Mouse (Mus musculus): ENCODE results near the gene L3mbtl1. TPM values are rescaled to one million over a fixed set of nuclear protein-coding genes. Genes with fewer than 3 reads are reported as not detected.

The L3mbtl1 gene
- polyA plus RNA-seq, 1 experiment from 2014 or later, result 0.11 TPM

DNA sequence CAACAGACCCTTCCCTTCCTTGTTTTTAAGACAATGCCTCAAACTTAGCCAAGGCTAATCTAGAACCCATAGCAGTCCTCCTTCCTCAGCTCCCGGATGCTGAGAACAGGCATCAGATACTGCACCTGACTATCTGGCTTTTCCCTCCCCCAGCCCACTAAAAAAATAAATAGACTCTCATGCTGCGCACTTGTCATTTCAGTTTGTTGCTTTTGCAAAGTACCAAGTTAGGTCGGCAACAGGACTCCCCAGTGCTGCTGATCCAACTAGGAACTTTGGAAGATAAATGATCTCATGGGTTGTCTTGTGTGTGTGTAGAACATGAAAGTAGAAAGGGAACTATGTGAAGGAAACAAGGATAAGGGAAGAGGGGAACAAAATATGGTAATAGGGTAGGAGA lies 13.6 kb upstream of the L3mbtl1 start:
- no peak for DNase-seq (ENCODE audit: low spot score)
- Histone ChIP-seq H3K27me3 (ENCODE audit: low read depth, poor library complexity, severe bottlenecking) (peaks cover 15% of the 10 kb centered on the region), H3K36me3 (peaks cover 21% of the 10 kb centered on the region), H3K9me3 (replicated peaks) (no peaks in the 10 kb centered on the region), H3K27ac (no peak overlapping the region), H3K4me3 (no peak overlapping the region), H3K4me1 (peaks cover 13% of the 10 kb centered on the region; the same call in 1 of the 2 replicates)
- WGBS, result 79% methylated on average over 3 of the region's 3 CpGs

DNA sequence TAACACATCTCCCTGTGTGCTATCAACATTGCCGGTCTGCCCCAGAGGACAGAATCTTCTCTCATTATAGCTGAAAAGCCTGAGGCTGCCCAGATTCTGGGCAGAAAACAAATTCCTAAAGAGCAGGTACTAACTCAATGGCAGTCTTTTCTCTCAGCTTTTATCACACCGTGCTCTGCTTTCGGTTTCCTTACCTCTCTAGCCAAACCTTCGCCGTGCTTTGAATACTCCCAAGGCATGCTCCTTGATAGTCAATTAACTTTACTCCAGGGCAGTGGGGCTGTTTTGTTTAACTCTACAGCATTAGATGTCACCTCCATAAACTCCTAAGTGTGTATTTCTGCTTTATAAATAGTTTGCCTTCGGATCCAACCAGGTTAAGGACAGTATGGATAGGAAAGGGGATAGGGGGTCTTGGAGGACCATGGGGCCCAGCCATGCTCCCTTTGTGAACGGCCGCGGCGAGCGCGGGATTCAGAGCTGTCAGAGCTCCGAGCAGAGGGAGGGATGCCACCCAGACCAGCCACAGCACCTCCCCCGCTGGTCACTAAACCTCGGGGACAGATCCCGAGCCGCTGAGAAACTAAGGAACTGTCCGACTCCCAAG lies 12.7 kb upstream of the L3mbtl1 start:
- Histone ChIP-seq H3K4me3 (peak overlapping the region; percentile 100), H3K36me3 (peaks cover 31% of the 10 kb centered on the region), H3K4me1 (peaks cover 13% of the 10 kb centered on the region; the same call in 1 of the 2 replicates), H3K27me3 (ENCODE audit: low read depth, poor library complexity, severe bottlenecking) (peaks cover 15% of the 10 kb centered on the region), H3K9me3 (replicated peaks) (no peaks in the 10 kb centered on the region), H3K27ac (peak overlapping the region; percentile 100)
- 1% methylated on average over 18 of the region's 18 CpGs for WGBS
- DNase-seq (ENCODE audit: low spot score), result peak; percentile 50

DNA sequence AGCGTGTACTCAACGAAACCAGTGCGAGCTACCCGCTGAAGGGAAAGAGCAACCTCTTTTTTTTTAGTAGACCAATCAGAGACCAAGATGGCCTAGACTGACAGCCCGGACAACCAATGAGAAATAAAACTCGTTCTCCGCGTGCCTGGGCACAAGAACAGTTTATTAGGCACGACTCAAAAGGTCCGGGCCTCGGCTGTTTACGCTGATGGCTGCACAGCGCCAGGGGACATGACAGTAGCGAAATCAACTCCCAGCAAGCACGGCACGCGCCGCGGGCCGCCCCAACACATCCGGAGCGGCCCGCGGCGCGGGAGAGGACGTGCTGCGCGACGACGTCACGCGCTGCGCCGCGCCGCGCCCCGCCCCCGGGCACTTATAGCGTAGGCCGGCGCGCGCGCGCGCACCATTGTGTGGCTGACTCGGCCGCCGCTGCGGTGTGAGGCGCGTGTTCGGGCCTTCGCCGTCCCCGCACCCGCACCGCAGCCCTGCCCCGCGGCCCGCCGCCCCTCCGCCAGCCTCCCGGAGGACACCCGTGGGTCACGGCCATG lies 12.1 kb upstream of the L3mbtl1 start, which contains the start of gene Srsf6:
Srsf6 (plus strand) TSS at position 406 of the 551 bp plus-strand sequence.
- peaks cover 15% of the 10 kb centered on the region for H3K27me3 ChIP-seq (ENCODE audit: low read depth, poor library complexity, severe bottlenecking)
- no peaks in the 10 kb centered on the region for H3K9me3 ChIP-seq (replicated peaks)
- DNase-seq (ENCODE audit: low spot score), result peak; percentile 89
- H3K27ac ChIP-seq, result peak within 1 kb of the TSS; percentile 100
- H3K4me3 ChIP-seq, result peak within 1 kb of the TSS; percentile 100
- under 1% methylated on average over 68 of the region's 68 CpGs for WGBS
- peaks cover 13% of the 10 kb centered on the region; the same call in 1 of the 2 replicates for H3K4me1 ChIP-seq
- H3K36me3 ChIP-seq, result peaks cover 36% of the 10 kb centered on the region

DNA sequence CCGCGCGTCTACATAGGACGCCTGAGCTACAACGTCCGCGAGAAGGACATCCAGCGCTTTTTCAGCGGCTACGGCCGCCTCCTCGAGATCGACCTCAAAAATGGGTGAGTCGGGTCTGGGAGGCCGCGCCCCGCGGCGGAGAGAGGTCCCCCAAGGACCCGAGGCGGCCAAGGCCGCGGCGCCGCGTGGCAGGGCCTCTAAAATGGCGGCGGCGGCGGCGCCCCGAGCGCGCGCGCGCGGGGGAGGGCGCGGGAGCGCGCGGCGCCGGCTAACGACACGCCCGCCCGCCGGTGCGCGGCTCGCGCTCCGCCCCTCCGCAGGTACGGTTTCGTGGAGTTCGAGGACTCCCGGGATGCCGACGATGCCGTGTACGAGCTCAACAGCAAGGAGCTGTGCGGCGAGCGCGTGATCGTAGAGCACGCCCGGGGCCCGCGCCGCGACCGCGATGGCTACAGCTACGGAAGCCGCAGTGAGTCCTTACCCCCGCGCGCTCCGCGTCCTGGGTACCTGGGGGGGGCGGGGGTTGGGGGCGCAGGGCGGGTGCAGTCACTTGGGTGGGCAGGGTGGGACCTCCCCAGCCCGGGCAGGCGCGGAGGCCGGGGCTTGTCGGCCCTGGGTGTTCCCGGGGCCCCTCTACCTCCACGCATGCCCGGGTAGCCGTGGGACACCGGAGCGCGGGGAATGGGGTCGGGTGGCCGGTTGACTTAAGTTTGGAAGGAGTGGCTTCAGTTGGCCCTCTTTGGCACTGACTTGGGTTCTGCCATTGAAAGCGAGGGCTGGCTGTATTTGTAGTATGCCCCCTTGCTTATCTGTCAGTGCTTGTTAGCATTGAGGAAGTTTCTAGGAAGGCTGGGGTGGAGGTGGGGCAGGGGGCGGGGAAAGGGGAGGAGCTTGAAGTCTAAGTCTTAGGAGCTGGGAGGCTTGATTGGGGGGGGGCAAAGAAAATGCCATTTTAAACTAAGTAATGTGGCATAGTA lies 11.3 kb upstream of the L3mbtl1 start:
- Histone ChIP-seq H3K36me3 (peaks cover 44% of the 10 kb centered on the region), H3K4me1 (peaks cover 13% of the 10 kb centered on the region; the same call in 1 of the 2 replicates), H3K27ac (peak overlapping the region; percentile 100), H3K27me3 (ENCODE audit: low read depth, poor library complexity, severe bottlenecking) (peaks cover 15% of the 10 kb centered on the region), H3K4me3 (peak overlapping the region; percentile 100), H3K9me3 (replicated peaks) (no peaks in the 10 kb centered on the region)
- DNase-seq (ENCODE audit: low spot score), result peak; percentile 75
- WGBS, result under 1% methylated on average over 103 of the region's 103 CpGs

DNA sequence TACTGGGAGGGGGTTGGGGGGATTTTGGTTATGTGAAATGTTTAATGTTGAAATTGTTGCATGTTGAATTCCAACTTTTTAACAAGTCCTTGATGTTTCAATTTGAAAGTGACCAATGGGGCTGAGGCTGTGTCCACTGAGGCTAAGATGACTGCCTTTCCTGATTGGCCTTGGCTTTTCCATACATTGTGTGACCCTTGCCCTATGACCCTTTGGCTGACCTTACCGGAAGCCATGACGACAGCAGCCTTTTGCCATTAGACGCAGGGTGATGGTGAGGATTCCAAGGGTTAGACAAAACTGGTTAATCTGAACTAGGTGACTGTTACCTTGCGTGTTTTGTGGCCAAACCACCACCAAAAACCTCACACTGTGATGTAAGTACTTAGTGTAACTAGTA lies 10.6 kb upstream of the L3mbtl1 start:
- no peaks in the 10 kb centered on the region for H3K9me3 ChIP-seq (replicated peaks)
- H3K27me3 ChIP-seq (ENCODE audit: low read depth, poor library complexity, severe bottlenecking), result peaks cover 15% of the 10 kb centered on the region
- no peak overlapping the region for H3K27ac ChIP-seq
- WGBS, result 50% methylated on average over 4 of the region's 4 CpGs
- peaks cover 51% of the 10 kb centered on the region for H3K36me3 ChIP-seq
- no peak for DNase-seq (ENCODE audit: low spot score)
- H3K4me3 ChIP-seq, result peak overlapping the region; percentile 100
- H3K4me1 ChIP-seq, result peaks cover 13% of the 10 kb centered on the region; the same call in 1 of the 2 replicates

DNA sequence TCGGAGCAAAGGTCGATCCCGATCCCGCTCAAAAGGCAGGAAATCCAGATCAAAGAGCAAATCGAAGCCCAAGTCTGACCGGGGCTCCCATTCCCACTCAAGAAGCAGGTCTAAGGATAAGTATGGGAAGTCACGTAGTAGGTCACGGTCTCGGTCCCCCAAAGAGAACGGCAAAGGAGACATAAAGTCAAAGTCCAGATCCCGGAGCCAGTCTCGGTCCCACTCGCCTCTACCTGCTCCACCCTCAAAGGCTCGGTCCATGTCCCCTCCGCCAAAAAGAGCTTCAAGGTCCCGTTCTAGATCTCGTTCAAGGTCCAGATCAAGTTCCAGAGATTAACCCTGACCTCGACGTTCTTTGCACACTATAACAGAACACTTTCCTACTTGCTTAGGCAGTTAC lies 8.9 kb upstream of the L3mbtl1 start:
- Histone ChIP-seq H3K27ac (no peak overlapping the region), H3K4me1 (peaks cover 13% of the 10 kb centered on the region; the same call in 1 of the 2 replicates), H3K9me3 (replicated peaks) (no peaks in the 10 kb centered on the region), H3K36me3 (peaks cover 67% of the 10 kb centered on the region), H3K4me3 (no peak overlapping the region), H3K27me3 (ENCODE audit: low read depth, poor library complexity, severe bottlenecking) (peaks cover 5% of the 10 kb centered on the region)
- 96% methylated on average over 19 of the region's 19 CpGs for WGBS
- DNase-seq (ENCODE audit: low spot score), result no peak

DNA sequence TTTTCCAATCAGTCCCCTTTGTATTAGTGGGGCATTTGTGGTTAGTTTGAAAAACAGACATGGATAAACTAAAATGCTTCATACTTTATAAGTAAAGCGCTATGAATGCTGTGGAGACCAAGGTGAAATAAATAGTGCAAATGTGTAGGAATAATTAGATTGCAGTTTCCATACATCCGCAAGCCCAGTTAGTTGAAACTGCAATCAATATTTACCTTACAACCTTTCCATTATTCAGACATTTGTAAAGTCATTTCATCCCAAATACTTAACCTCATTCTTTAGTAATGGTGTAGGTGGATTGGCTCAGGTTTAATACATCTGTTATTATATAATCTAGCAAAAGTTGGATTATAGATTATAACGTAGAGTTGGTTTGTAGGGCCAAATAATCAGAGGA lies 7.6 kb upstream of the L3mbtl1 start:
- peaks cover 2% of the 10 kb centered on the region; the same call in 1 of the 2 replicates for H3K27me3 ChIP-seq (ENCODE audit: low read depth, poor library complexity, severe bottlenecking)
- WGBS, result 98% methylated on average over 3 of the region's 3 CpGs
- H3K36me3 ChIP-seq, result peaks cover 80% of the 10 kb centered on the region
- peaks cover 6% of the 10 kb centered on the region; the same call in 1 of the 2 replicates for H3K4me1 ChIP-seq
- no peak for DNase-seq (ENCODE audit: low spot score)
- H3K27ac ChIP-seq, result no peak overlapping the region
- H3K4me3 ChIP-seq, result no peak overlapping the region
- no peaks in the 10 kb centered on the region for H3K9me3 ChIP-seq (replicated peaks)

DNA sequence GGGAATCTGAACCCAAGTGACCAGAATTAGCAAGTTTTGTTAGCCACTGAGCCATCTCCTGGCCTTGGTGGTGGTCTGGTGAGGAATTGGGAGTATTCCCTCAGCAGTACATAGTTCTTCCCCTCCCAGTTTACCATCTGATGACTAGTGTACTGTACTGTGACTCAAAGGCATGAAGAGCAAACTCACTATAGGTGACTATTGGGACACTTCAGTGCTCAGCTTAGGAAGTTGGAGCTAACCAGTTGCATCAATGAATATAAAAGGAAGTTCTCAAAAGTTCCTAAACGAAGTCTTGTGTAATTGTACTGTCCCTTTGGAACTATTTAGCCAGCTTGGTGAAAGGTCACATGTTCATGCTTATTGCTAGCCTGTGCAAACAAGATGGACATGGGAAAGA lies 3.7 kb upstream of the L3mbtl1 start:
- no peak for DNase-seq (ENCODE audit: low spot score)
- WGBS, result 80% methylated on average over 1 of the region's 1 CpGs

DNA sequence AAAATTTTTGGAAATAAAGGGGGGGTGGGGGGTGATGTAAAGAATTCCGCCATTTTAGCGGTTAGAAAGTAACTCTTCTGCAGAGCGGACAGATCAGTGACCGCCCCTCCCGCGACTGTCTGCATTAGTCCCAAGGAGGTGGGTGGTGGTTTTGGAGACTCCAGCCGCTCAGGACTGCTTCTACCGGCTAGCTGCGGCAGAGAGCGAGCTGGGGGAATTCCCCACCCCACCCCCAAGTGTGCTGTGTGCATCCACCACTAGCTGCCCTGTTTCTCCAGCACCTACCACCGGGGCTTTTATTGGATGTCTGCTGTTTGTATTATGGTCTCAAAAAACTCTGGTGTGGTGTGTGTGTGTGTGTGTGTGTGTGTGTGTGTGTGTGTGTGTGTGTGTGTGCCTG lies 659 bp downstream of the L3mbtl1 start:
- H3K27me3 ChIP-seq (ENCODE audit: low read depth, poor library complexity, severe bottlenecking), result peaks cover 55% of the 10 kb centered on the region
- H3K27ac ChIP-seq, result no peak overlapping the region
- H3K4me3 ChIP-seq, result peak overlapping the region; percentile 57
- H3K36me3 ChIP-seq, result peaks cover 25% of the 10 kb centered on the region
- peak; percentile 40 for DNase-seq (ENCODE audit: low spot score)
- H3K4me1 ChIP-seq, result peaks cover 23% of the 10 kb centered on the region
- H3K9me3 ChIP-seq (replicated peaks), result no peaks in the 10 kb centered on the region
- 6% methylated on average over 11 of the region's 11 CpGs for WGBS

More for the DNA sequence above, 3.7 kb upstream of the L3mbtl1 start:
- H3K4me3 ChIP-seq, result no peak overlapping the region
- no peak overlapping the region for H3K27ac ChIP-seq
- H3K27me3 ChIP-seq (ENCODE audit: low read depth, poor library complexity, severe bottlenecking), result peaks cover 40% of the 10 kb centered on the region
- no peaks in the 10 kb centered on the region for H3K9me3 ChIP-seq (replicated peaks)
- peaks cover 67% of the 10 kb centered on the region for H3K36me3 ChIP-seq
- peaks cover 15% of the 10 kb centered on the region for H3K4me1 ChIP-seq

DNA sequence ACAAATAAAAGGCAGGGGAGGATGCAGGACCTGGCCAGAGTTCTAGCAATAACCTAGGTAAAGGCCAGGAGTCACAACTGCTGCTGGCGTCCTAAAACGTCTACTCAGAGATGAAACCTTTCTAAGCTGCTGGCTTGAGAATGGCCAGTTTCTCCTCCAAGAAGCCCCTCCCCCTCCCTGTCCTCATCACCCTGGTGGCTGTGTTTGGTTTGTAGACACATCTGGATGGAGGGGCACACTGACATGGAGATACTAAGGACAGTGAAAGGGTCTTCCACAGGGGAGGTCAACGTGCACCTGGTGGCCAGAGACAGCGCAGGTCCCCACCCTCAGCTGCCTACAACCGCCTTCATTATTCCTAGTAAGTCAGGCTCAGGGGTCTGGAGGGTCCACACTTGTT lies 3.7 kb downstream of the L3mbtl1 start:
- H3K4me3 ChIP-seq, result no peak overlapping the region
- no peaks in the 10 kb centered on the region for H3K9me3 ChIP-seq (replicated peaks)
- DNase-seq (ENCODE audit: low spot score), result no peak
- H3K36me3 ChIP-seq, result no peaks in the 10 kb centered on the region
- H3K27ac ChIP-seq, result no peak overlapping the region
- WGBS, result 82% methylated on average over 5 of the region's 5 CpGs
- peaks cover 23% of the 10 kb centered on the region for H3K4me1 ChIP-seq
- peaks cover 41% of the 10 kb centered on the region for H3K27me3 ChIP-seq (ENCODE audit: low read depth, poor library complexity, severe bottlenecking)

DNA sequence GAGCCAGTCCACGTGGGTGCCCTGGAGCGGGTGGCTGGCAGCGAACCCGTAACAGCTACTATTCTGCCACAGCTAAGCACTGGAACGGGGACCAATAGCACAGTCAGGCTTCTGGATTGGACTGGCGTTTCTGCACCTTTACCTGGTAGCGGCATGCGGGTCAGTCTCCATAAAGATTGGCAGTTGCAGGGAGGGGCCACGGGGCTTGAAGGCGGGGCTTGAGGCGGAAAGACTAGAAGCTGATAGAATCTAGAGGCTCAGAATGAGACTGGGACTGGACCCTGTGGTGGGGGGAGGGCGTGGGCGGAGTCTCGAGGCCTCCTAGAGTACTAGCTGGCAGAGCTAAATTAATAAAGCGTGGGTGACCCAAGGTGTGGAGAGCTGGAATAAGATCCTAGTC lies 4.5 kb downstream of the L3mbtl1 start:
- WGBS, result 39% methylated on average over 15 of the region's 15 CpGs
- Histone ChIP-seq H3K4me3 (peak overlapping the region; percentile 36), H3K36me3 (no peaks in the 10 kb centered on the region), H3K4me1 (peaks cover 20% of the 10 kb centered on the region), H3K27me3 (ENCODE audit: low read depth, poor library complexity, severe bottlenecking) (peaks cover 33% of the 10 kb centered on the region), H3K27ac (no peak overlapping the region), H3K9me3 (replicated peaks) (no peaks in the 10 kb centered on the region)
- DNase-seq (ENCODE audit: low spot score), result no peak

DNA sequence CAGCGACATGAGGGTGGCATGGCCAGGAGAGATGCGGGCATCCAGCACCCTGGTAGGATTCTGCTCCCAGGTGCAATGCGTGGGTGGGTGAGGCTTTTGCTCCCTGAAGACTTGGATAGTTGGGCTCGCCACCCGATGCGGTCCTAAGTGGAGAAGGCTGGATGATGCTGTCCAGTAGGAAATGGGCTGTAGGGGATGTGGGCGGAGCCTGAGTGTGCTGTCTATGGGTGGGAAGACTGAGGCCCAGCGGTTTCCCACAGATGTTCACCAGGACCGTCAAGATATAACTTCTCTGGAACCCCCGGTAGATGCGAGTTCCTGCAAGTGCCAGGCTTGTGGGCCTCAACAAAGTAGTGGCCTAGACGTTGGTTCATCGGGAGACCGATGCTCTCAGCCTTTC lies 4.9 kb downstream of the L3mbtl1 start:
- no peak for DNase-seq (ENCODE audit: low spot score)
- H3K4me3 ChIP-seq, result peak overlapping the region; percentile 36

More for the DNA sequence above, 4.9 kb downstream of the L3mbtl1 start:
- no peaks in the 10 kb centered on the region for H3K9me3 ChIP-seq (replicated peaks)
- H3K27ac ChIP-seq, result no peak overlapping the region
- H3K36me3 ChIP-seq, result no peaks in the 10 kb centered on the region
- peaks cover 29% of the 10 kb centered on the region for H3K27me3 ChIP-seq (ENCODE audit: low read depth, poor library complexity, severe bottlenecking)
- H3K4me1 ChIP-seq, result peaks cover 16% of the 10 kb centered on the region
- WGBS, result 60% methylated on average over 14 of the region's 14 CpGs
